Mouse (Mus musculus): Measurements from ENCODE around the gene Pnkd. TPM values are rescaled to one million over a fixed set of nuclear protein-coding genes. Genes with fewer than 3 reads are reported as not detected.
"Not testable (repeated sequence)": the region's sequence is repeated elsewhere in the genome, so short reads cannot be mapped to it uniquely, and the experiment has no call there.

Gene Pnkd
- total RNA-seq, 1 experiment from 2014 or later = 18.6 TPM

GRCm38 (mm10) chr1:74277041-74277440 is 7.7 kb upstream of the Pnkd start:
- no peak for ATAC-seq (replicated peaks; ENCODE audit: insufficient number of reproducible peaks, low FRiP score, low TSS enrichment, poor library complexity, severe bottlenecking)

GRCm38 (mm10) chr1:74277883-74278537 is 6.7 kb upstream of the Pnkd start:
- ATAC-seq (replicated peaks; ENCODE audit: insufficient number of reproducible peaks, low FRiP score, low TSS enrichment, poor library complexity, severe bottlenecking) = no peak

GRCm38 (mm10) chr1:74278538-74278937 is 6.2 kb upstream of the Pnkd start, which contains the start of gene Gpbar1:
Gene Gpbar1, plus strand, starts transcription at chr1:74278550.
- ATAC-seq (replicated peaks; ENCODE audit: insufficient number of reproducible peaks, low FRiP score, low TSS enrichment, poor library complexity, severe bottlenecking) = no peak

- no peak for ATAC-seq (replicated peaks; ENCODE audit: insufficient number of reproducible peaks, low FRiP score, low TSS enrichment, poor library complexity, severe bottlenecking)
Observed at GRCm38 (mm10) chr1:74278988-74279387, 5.7 kb upstream of the Pnkd start.

- ATAC-seq (replicated peaks; ENCODE audit: insufficient number of reproducible peaks, low FRiP score, low TSS enrichment, poor library complexity, severe bottlenecking) = no peak
Observed at GRCm38 (mm10) chr1:74280591-74281325, 4.0 kb upstream of the Pnkd start.

- no peak for ATAC-seq (replicated peaks; ENCODE audit: insufficient number of reproducible peaks, low FRiP score, low TSS enrichment, poor library complexity, severe bottlenecking)
Observed at GRCm38 (mm10) chr1:74281372-74281771, 3.4 kb upstream of the Pnkd start.

GRCm38 (mm10) chr1:74281886-74282285 is 2.8 kb upstream of the Pnkd start:
- ATAC-seq (replicated peaks; ENCODE audit: insufficient number of reproducible peaks, low FRiP score, low TSS enrichment, poor library complexity, severe bottlenecking) = no peak

GRCm38 (mm10) chr1:74282896-74283625 is 1.7 kb upstream of the Pnkd start:
- ATAC-seq (replicated peaks; ENCODE audit: insufficient number of reproducible peaks, low FRiP score, low TSS enrichment, poor library complexity, severe bottlenecking) = no peak

GRCm38 (mm10) chr1:74283686-74284463 is 855 bp upstream of the Pnkd start:
- ATAC-seq (replicated peaks; ENCODE audit: insufficient number of reproducible peaks, low FRiP score, low TSS enrichment, poor library complexity, severe bottlenecking) = no peak

GRCm38 (mm10) chr1:74285212-74286010 is 681 bp downstream of the Pnkd start:
- ATAC-seq (replicated peaks; ENCODE audit: insufficient number of reproducible peaks, low FRiP score, low TSS enrichment, poor library complexity, severe bottlenecking) = peak; percentile 0; the same call in 1 of the 2 replicates

- ATAC-seq (replicated peaks; ENCODE audit: insufficient number of reproducible peaks, low FRiP score, low TSS enrichment, poor library complexity, severe bottlenecking) = not testable (repeated sequence)
Observed at GRCm38 (mm10) chr1:74286869-74287607, 2.3 kb downstream of the Pnkd start.

- ATAC-seq (replicated peaks; ENCODE audit: insufficient number of reproducible peaks, low FRiP score, low TSS enrichment, poor library complexity, severe bottlenecking) = no peak
Observed at GRCm38 (mm10) chr1:74288327-74288726, 3.6 kb downstream of the Pnkd start.

GRCm38 (mm10) chr1:74289248-74289647 is 4.5 kb downstream of the Pnkd start:
- no peak for ATAC-seq (replicated peaks; ENCODE audit: insufficient number of reproducible peaks, low FRiP score, low TSS enrichment, poor library complexity, severe bottlenecking)

- no peak for ATAC-seq (replicated peaks; ENCODE audit: insufficient number of reproducible peaks, low FRiP score, low TSS enrichment, poor library complexity, severe bottlenecking)
Observed at GRCm38 (mm10) chr1:74289740-74290139, 5.0 kb downstream of the Pnkd start.

- ATAC-seq (replicated peaks; ENCODE audit: insufficient number of reproducible peaks, low FRiP score, low TSS enrichment, poor library complexity, severe bottlenecking) = no peak
Observed at GRCm38 (mm10) chr1:74290141-74290540, 5.4 kb downstream of the Pnkd start.

GRCm38 (mm10) chr1:74292331-74293020 is 7.7 kb downstream of the Pnkd start:
- no peak for ATAC-seq (replicated peaks; ENCODE audit: insufficient number of reproducible peaks, low FRiP score, low TSS enrichment, poor library complexity, severe bottlenecking)

All from monocyte, adult 5-6 weeks (primary cell).